In the genomic region with DNA sequence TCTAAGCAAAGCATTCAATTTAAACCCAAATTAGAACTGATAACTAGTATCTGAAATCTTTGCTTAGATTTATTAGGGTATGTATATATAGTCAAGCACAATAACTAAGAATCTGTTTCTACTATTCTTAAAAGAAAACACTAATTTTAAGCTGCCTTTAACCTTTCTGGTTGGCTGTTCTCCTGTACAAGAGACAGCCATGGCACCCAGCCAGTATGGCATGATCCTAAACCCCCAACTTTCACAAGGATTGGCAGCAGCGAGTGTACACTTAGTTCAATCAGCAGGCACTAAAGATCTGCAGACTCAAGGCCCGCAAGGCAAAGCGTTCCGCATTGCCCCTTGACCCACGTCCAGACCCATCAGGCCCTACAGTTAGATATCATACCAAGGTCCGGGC, we compare ENCODE assay signal across 20 mouse cellular contexts.
"Had no signal": no experiment of that assay in that cellular context is flagged by ENCODE, and none has a peak within 500 bp of the region (broad histone marks: within the 10 kb centered on the region; RNA-seq: fewer than 3 reads in every experiment).

No protein-coding gene starts in this region.

- H3K4me2 ChIP-seq: intestine, embryonic 15.5 days; limb, embryonic 12.5 days; limb, embryonic 15.5 days; liver, embryonic 13.5 days; midbrain, embryonic 12.5 days; midbrain, embryonic 15.5 days; neural tube, embryonic 13.5 days; stomach, embryonic 15.5 days had no signal

- H3K9ac ChIP-seq: intestine, embryonic 15.5 days; limb, embryonic 12.5 days; limb, embryonic 15.5 days; liver, embryonic 13.5 days; midbrain, embryonic 12.5 days; midbrain, embryonic 15.5 days; neural tube, embryonic 13.5 days; stomach, embryonic 15.5 days had no signal

- H3K9me3 ChIP-seq: intestine, embryonic 15.5 days; limb, embryonic 12.5 days; limb, embryonic 15.5 days; liver, embryonic 13.5 days; midbrain, embryonic 12.5 days; midbrain, embryonic 15.5 days; neural tube, embryonic 13.5 days; stomach, embryonic 15.5 days had no signal

- H3K36me3 ChIP-seq: intestine, embryonic 15.5 days; limb, embryonic 12.5 days; limb, embryonic 15.5 days; liver, embryonic 13.5 days; midbrain, embryonic 12.5 days; midbrain, embryonic 15.5 days; neural tube, embryonic 13.5 days; stomach, embryonic 15.5 days had no signal

- H3K4me3 ChIP-seq: intestine, embryonic 15.5 days; layer of hippocampus, adult 2 months; limb, embryonic 12.5 days; limb, embryonic 15.5 days; liver, embryonic 13.5 days; midbrain, embryonic 12.5 days; midbrain, embryonic 15.5 days; myocyte; neural tube, embryonic 13.5 days; stomach, embryonic 15.5 days had no signal

- H3K27me3 ChIP-seq: intestine, embryonic 15.5 days; limb, embryonic 12.5 days; limb, embryonic 15.5 days; liver, embryonic 13.5 days; midbrain, embryonic 12.5 days; midbrain, embryonic 15.5 days; neural tube, embryonic 13.5 days; stomach, embryonic 15.5 days had no signal

- DNase-seq: kidney, adult 11 months; layer of hippocampus, adult 9-11 months; liver, embryonic 13.5 days; lung, adult 2 months; lung, postnatal 14 days; lung, postnatal 4 days; retina, postnatal 1 day; right cerebral cortex, postnatal 25 days; spleen, adult 18-20 months; thymus, postnatal 25 days had no signal

- ATAC-seq: midbrain, embryonic 15.5 days had no signal

- H3K4me1 ChIP-seq: intestine, embryonic 15.5 days; limb, embryonic 12.5 days; limb, embryonic 15.5 days; liver, embryonic 13.5 days; midbrain, embryonic 12.5 days; midbrain, embryonic 15.5 days; neural tube, embryonic 13.5 days; stomach, embryonic 15.5 days had no signal

- H3K27ac ChIP-seq: intestine, embryonic 15.5 days; kidney, postnatal 0 days; layer of hippocampus, adult 2 months; limb, embryonic 12.5 days; limb, embryonic 15.5 days; liver, embryonic 13.5 days; midbrain, embryonic 12.5 days; midbrain, embryonic 15.5 days; neural tube, embryonic 13.5 days; stomach, embryonic 15.5 days had no signal
